In genomic region chr9:25150791-25151610, GRCm38 (mm10) we compare ENCODE assay signal across 8 mouse cellular contexts. TPM values are rescaled to one million over a fixed set of nuclear protein-coding genes. Genes with fewer than 3 reads are reported as not detected.
DNase-seq lines count a peak whose midpoint lies in the region; ATAC-seq and TF ChIP-seq lines count a peak whose summit lies in the region.

No protein-coding gene starts in this region.

- no peaks in the 10 kb centered on the region for H3K9me3 ChIP-seq in embryonic facial prominence, embryonic 14.5 days (ENCODE audit: control insufficient read depth, low read length)
- peaks cover 3% of the 10 kb centered on the region; the same call in 1 of the 2 replicates for H3K9me3 ChIP-seq in heart, embryonic 16.5 days (replicated peaks; ENCODE audit: control insufficient read depth, low read length)

- H3ac ChIP-seq in C2C12 (ENCODE audit: control insufficient read depth, insufficient read length, low read depth): peak overlapping the region; percentile 95

- under 1% methylated on average over 45 of the region's 73 CpGs for WGBS in embryonic facial prominence, embryonic 14.5 days
- WGBS in heart, embryonic 16.5 days: under 1% methylated on average over 73 of the region's 73 CpGs
- WGBS in macrophage (ENCODE audit: missing documents): under 1% methylated on average over 72 of the region's 73 CpGs

- peak overlapping the region; percentile 100 for H3K27ac ChIP-seq in embryonic facial prominence, embryonic 14.5 days (replicated peaks; ENCODE audit: low read depth, low read length)
- peak overlapping the region; percentile 100 for H3K27ac ChIP-seq in heart, embryonic 16.5 days (ENCODE audit: low read length)
- peak overlapping the region; percentile 32; the same call in 1 of the 2 replicates for H3K27ac ChIP-seq in macrophage

- H3K4me1 ChIP-seq in embryonic facial prominence, embryonic 14.5 days (ENCODE audit: control insufficient read depth, insufficient read depth, low read length): peaks cover 27% of the 10 kb centered on the region
- peaks cover 16% of the 10 kb centered on the region for H3K4me1 ChIP-seq in heart, embryonic 16.5 days (ENCODE audit: control insufficient read depth, insufficient read depth, low read length)

- H3K36me3 ChIP-seq in C2C12 (ENCODE audit: control insufficient read depth, insufficient read depth) (no peaks in the 10 kb centered on the region), macrophage (ENCODE audit: inconsistent target) (no peaks in the 10 kb centered on the region)
- no peaks in the 10 kb centered on the region for H3K36me3 ChIP-seq in embryonic facial prominence, embryonic 14.5 days (ENCODE audit: control insufficient read depth, insufficient read depth, low read length)
- no peaks in the 10 kb centered on the region for H3K36me3 ChIP-seq in heart, embryonic 16.5 days (ENCODE audit: control insufficient read depth, insufficient read depth)

- H3K4me2 ChIP-seq in embryonic facial prominence, embryonic 14.5 days (ENCODE audit: low read depth, low read length): peak overlapping the region; percentile 91
- H3K4me2 ChIP-seq in heart, embryonic 16.5 days (ENCODE audit: low read depth, low read length): peak overlapping the region; percentile 94

- peak; percentile 81 for ATAC-seq in embryonic facial prominence, embryonic 14.5 days (ENCODE audit: low read depth)
- ATAC-seq in heart, embryonic 16.5 days (replicated peaks; ENCODE audit: extremely low read depth, insufficient read depth, low FRiP score): peak; percentile 71

- no peaks in the 10 kb centered on the region for H3K27me3 ChIP-seq in C2C12 (ENCODE audit: control insufficient read depth, insufficient read depth, insufficient read length)
- H3K27me3 ChIP-seq in embryonic facial prominence, embryonic 14.5 days (replicated peaks; ENCODE audit: control insufficient read depth, insufficient read depth, low read length): no peaks in the 10 kb centered on the region
- H3K27me3 ChIP-seq in heart, embryonic 16.5 days (ENCODE audit: control insufficient read depth, insufficient read depth, low read length): no peaks in the 10 kb centered on the region

- peak; percentile 84 to 93 for DNase-seq in adrenal gland, adult (ENCODE audit: inconsistent age in 2 of 2, low spot score in 1 of 2)
- DNase-seq in embryonic facial prominence, embryonic 14.5 days (ENCODE audit: low spot score): peak; percentile 12
- DNase-seq in left cerebral cortex, adult 18-20 months (ENCODE audit: low spot score in 2 of 2): peak; percentile 52 to 57
- DNase-seq in right cerebral cortex, postnatal 10 days (ENCODE audit: low spot score in 2 of 2): peak; percentile 70 to 73
- no peak for DNase-seq in yolk sac, embryonic 10.5 days (ENCODE audit: low spot score)

- H3K4me3 ChIP-seq in C2C12 (ENCODE audit: insufficient read depth, poor library complexity, severe bottlenecking): peak overlapping the region; percentile 60
- H3K4me3 ChIP-seq in embryonic facial prominence, embryonic 14.5 days (ENCODE audit: low read depth, low read length): peak overlapping the region; percentile 86
- peak overlapping the region; percentile 95 for H3K4me3 ChIP-seq in heart, embryonic 16.5 days (ENCODE audit: low read length)
- peak overlapping the region; percentile 69 for H3K4me3 ChIP-seq in macrophage (ENCODE audit: inconsistent target)

- peak overlapping the region; percentile 93 for H3K9ac ChIP-seq in embryonic facial prominence, embryonic 14.5 days (ENCODE audit: low read depth, low read length)
- peak overlapping the region; percentile 98 for H3K9ac ChIP-seq in heart, embryonic 16.5 days (ENCODE audit: low read length)

- H3K79me2 ChIP-seq in C2C12 (ENCODE audit: control insufficient read depth, insufficient read depth): peaks cover 50% of the 10 kb centered on the region
- peaks cover 49% of the 10 kb centered on the region for H3K79me2 ChIP-seq in macrophage (ENCODE audit: inconsistent target)

- peaks cover 34% of the 10 kb centered on the region for H3K79me3 ChIP-seq in C2C12 (ENCODE audit: low read depth)

- no peak for TF ChIP-seq CTCF in C2C12 (IDR thresholded peaks at IDR 0.05; ENCODE audit: control insufficient read depth, insufficient read depth, insufficient read length)

TF ChIP-seq in C2C12, 6 proteins besides CTCF, POLR2A, EP300 and RAD21:
- TF ChIP-seq CEBPB (IDR thresholded peaks at IDR 0.05; ENCODE audit: low read depth): no peak
- TF ChIP-seq MYOD1 (IDR thresholded peaks at IDR 0.05; ENCODE audit: control insufficient read depth, insufficient read length, low read depth): no peak
- TF ChIP-seq MAX (IDR thresholded peaks at IDR 0.05): no peak
- no peak for TF ChIP-seq MYOG (IDR thresholded peaks at IDR 0.05; ENCODE audit: control insufficient read depth, extremely low read depth, insufficient read length)
- TF ChIP-seq USF1 (IDR thresholded peaks at IDR 0.05; ENCODE audit: low read depth): no peak
- TF ChIP-seq FOSL1 (IDR thresholded peaks at IDR 0.05; ENCODE audit: insufficient read depth, low read length, poor library complexity, severe bottlenecking): no peak

RNA-seq across cellular contexts. Expression of gene Herpud2, which starts 0.6 kb away (rescaled TPM):
- polyA plus RNA-seq in C2C12 (2012; fragmentation: generic; extraction: Trizol): 8.9 TPM
- polyA plus RNA-seq in embryonic facial prominence, embryonic 14.5 days (2014; fragmentation: Nextera tagmentation; extraction: Ambion mirVana): 32.1 and 33.9 TPM in 2 replicates
- polyA plus RNA-seq in heart, embryonic 16.5 days (2015; fragmentation: Nextera tagmentation; extraction: Ambion mirVana): 30.7 and 31.7 TPM in 2 replicates
- 10 to 100 TPM; 53.1 to 54.8 TPM for total RNA-seq in left cerebral cortex, adult 18-20 months (2021)
- total RNA-seq in macrophage (2018; cell fraction: chromatin; rRNA removed): 10 to 100 TPM; 25.6 to 70.1 (median 42.5) TPM
- 10 to 100 TPM; 35.2 to 57.7 (median 46.0) TPM for total RNA-seq in macrophage (2018; cell fraction: cytosol; rRNA removed)
- total RNA-seq in macrophage (2018; cell fraction: nucleus; rRNA removed): 10 to 100 TPM; 36.0 to 87.7 (median 52.1) TPM
- polyA plus RNA-seq in macrophage (2018): 37.7 to 47.0 TPM (median 39.2 TPM) in 3 replicates

Comparison
In these comparisons a context has a peak if more than half of its experiments do, and no peak if none do; other contexts are left out.
1. H3K27ac ChIP-seq: peak in every context shown above with its lines; median percentile 100 in embryonic facial prominence, embryonic 14.5 days; 100 in heart, embryonic 16.5 days; 32 in macrophage.